Mouse (Mus musculus) liver, postnatal 0 days (tissue): Measurements from ENCODE around the gene Cc2d1a.

Experiments
- CTCF ChIP-seq: sonication (generic); IDR thresholded peaks from 2 replicates; pipeline ENCODE4 v1.5.1; 2016; ENCODE audit warnings: antibody characterized with exemption, low read depth
- EP300 ChIP-seq: IDR thresholded peaks from 2 replicates; pipeline ENCODE4 v1.6.1; 2016; ENCODE audit warnings: antibody characterized with exemption, low read depth, mild to moderate bottlenecking

DNA sequence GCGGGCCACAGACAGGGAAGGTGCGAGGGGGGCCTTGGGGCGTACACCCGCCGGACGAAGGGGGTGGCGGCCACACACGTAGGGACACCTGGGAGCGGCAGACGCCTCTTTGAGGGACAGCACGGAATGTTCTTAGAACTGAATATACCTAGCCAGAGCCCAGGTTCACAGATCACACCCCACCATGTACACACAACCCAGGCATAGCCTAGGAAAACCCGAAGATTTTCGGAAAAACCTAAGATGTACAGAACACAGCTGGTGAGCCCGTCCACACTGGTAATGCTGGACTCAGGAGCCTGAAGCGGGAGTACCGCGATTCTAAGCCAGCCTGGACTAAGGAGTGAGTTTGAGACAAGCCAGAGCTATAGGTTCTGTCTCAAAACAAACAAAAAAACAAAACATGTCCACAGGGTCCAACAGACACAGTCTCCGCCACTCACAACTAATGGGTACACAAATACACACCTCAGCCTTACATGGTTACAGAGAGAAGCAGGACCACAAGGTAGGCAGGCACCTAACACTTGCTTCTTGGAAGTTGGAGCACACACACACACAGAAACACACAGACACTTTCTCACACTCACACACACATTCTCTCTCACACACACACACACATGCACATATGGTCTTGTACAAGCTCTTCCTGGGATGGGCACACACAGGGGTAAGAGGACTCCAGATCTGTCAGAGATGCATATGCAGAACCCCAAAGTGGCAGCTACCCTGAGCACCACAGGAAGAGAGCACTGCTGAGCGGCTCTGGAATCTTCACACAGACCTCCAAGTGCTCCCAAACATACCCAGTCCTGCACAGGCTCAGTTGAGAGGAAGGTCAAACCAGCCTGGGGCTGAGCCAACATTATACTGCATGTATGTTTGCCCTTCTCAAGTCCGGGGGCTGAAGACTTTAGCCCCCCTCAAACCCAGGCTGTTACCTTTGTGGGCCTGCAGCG is 36.6 kb upstream of the Cc2d1a start:
- TF ChIP-seq CTCF = no peak
- TF ChIP-seq EP300 = no peak
